Mouse (Mus musculus): Measurements from ENCODE around the gene Rad51d. TPM values are rescaled to one million over a fixed set of nuclear protein-coding genes. Genes with fewer than 3 reads are reported as not detected.
A peak's percentile ranks its signal among the peaks of the same experiment; 100 is the strongest.
"Not testable (repeated sequence)": the region's sequence is repeated elsewhere in the genome, so short reads cannot be mapped to it uniquely, and the experiment has no call there.

The Rad51d gene
- polyA plus RNA-seq, 1 experiment from 2014 or later: 10.9 TPM

GRCm38 (mm10) chr11:82833929-82834328, 56.5 kb downstream of the Rad51d start:
- Histone ChIP-seq H3K27me3 (no peaks in the 10 kb centered on the region), H3K27ac (no peak overlapping the region), H3K4me2 (no peak overlapping the region), H3K9ac (no peak overlapping the region), H3K9me3 (replicated peaks) (no peaks in the 10 kb centered on the region), H3K4me1 (peaks cover 53% of the 10 kb centered on the region), H3K4me3 (no peak overlapping the region), H3K36me3 (ENCODE audit: poor library complexity, severe bottlenecking) (no peaks in the 10 kb centered on the region)
- ATAC-seq: no peak
- WGBS: 96% methylated on average over 8 of the region's 8 CpGs

DNA sequence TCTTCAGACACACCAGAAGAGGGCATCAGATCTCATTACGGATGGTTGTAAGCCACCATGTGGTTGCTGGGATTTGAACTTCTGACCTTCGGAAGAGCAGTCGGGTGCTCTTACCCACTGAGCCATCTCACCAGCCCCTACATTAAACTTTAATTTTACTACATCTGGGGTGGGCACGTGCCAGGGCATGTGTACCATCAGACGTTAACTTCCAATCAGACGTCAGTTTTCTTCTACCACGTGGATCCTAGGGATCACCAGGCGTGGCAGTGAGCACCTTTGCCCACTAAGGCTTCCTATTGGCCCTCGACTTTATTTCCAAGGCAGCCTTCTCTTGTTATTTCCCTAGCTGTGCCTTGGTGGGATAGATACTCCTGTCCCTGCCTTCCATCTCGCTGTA, 58.0 kb downstream of the Rad51d start:
- not testable (repeated sequence) for H3K4me2 ChIP-seq; H3K27me3 ChIP-seq; ATAC-seq; H3K4me3 ChIP-seq; H3K36me3 ChIP-seq (ENCODE audit: poor library complexity, severe bottlenecking); H3K9me3 ChIP-seq (replicated peaks); H3K9ac ChIP-seq; H3K27ac ChIP-seq
- peaks cover 38% of the 10 kb centered on the region for H3K4me1 ChIP-seq
- 83% methylated on average over 10 of the region's 10 CpGs for WGBS

DNA sequence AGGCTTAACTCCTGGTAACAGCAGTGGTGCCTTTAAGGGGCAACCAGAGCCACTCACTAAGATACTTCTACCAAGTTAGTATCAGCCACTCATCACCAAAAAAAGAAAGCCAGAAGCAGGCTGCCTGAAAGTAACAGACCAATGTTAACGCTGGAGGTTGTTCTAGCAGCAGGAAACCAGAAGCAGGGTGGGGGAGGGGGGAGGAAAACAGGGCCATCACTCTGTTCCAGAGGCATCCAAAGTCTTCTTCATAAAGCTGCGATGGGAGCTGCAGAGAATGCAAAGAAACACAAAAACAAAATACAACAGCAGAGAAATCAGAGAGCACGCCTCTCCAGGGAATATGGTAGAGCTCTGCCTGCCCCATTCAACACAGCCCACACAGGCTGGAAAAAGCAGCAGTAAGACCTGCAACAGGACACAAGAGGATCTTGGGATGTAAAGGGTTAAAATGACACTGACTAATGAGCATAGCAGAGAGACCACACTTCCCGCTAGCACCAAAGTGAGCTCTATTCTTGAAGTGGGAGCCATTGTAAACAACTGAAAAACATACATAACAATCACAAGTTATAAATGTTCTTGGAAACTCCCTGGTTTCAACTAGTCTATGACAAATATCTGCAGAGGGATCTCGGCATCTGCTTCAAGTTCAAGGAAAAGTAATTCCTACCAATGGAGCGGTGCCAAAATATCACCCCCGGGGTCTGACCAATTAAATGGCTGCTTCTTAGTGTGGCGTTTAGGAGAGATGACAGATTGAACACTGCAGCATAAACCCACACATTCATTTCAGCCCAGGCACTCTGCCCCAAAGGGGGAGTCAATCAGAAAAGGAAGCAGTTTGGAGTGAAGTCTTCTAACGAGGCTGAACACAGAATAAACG, 59.2 kb downstream of the Rad51d start:
- Histone ChIP-seq H3K4me1 (peaks cover 33% of the 10 kb centered on the region), H3K9ac (peak overlapping the region; percentile 22), H3K4me3 (peak overlapping the region; percentile 1; the same call in 1 of the 2 replicates), H3K9me3 (replicated peaks) (no peaks in the 10 kb centered on the region), H3K27me3 (no peaks in the 10 kb centered on the region), H3K27ac (peak overlapping the region; percentile 48), H3K36me3 (ENCODE audit: poor library complexity, severe bottlenecking) (no peaks in the 10 kb centered on the region), H3K4me2 (peak overlapping the region; percentile 46)
- 11% methylated on average over 10 of the region's 10 CpGs for WGBS
- 0 out of 2 replicates have a peak, but pooled peaks have one; percentile 65 for ATAC-seq

DNA sequence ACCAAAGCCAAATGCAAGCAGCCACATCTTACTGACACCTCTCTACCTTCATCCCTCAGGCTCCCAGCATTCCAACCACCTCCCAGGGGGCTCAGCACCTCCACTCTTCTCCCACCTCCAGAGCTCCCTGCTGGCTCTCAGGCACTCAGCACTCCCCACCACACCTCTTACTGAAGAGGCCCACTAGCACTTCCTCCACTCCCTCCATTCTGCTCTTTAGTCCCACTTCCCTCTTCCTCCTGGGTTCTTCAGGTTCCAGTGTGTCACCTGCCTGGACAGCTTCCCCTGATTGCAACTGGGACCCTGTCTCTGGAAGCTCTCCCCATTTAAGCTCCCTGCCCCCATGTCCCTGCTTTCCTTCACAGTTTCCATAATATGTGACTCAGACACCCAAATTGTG, 63.6 kb downstream of the Rad51d start:
- no peak overlapping the region for H3K27ac ChIP-seq
- H3K4me1 ChIP-seq: peaks cover 28% of the 10 kb centered on the region
- no peak for ATAC-seq
- no peak overlapping the region for H3K9ac ChIP-seq
- no peak overlapping the region for H3K4me3 ChIP-seq
- no peaks in the 10 kb centered on the region for H3K36me3 ChIP-seq (ENCODE audit: poor library complexity, severe bottlenecking)
- no peaks in the 10 kb centered on the region for H3K9me3 ChIP-seq (replicated peaks)
- H3K27me3 ChIP-seq: no peaks in the 10 kb centered on the region
- no peak overlapping the region for H3K4me2 ChIP-seq

Other genes with a start within 250 kb of the Rad51d start
- 0.18 and 0.42 TPM in 2 replicates for gene Cct6b, start 126.3 kb downstream of the Rad51d start, polyA plus RNA-seq (2015; fragmentation: Nextera tagmentation; extraction: Ambion mirVana)
- gene Zfp830, start 126.3 kb downstream of the Rad51d start, polyA plus RNA-seq (2015; fragmentation: Nextera tagmentation; extraction: Ambion mirVana): 34.8 and 38.1 TPM in 2 replicates
- gene Lig3, start 109.5 kb downstream of the Rad51d start, polyA plus RNA-seq (2015; fragmentation: Nextera tagmentation; extraction: Ambion mirVana): 31.4 and 35.9 TPM in 2 replicates
- gene Rffl, start 19.4 kb downstream of the Rad51d start, polyA plus RNA-seq (2015; fragmentation: Nextera tagmentation; extraction: Ambion mirVana): 14.4 and 15.1 TPM in 2 replicates
- 0.22 and 0.42 TPM in 2 replicates for gene Fndc8, start 1.5 kb upstream of the Rad51d start, polyA plus RNA-seq (2015; fragmentation: Nextera tagmentation; extraction: Ambion mirVana)
- gene Nle1, start 17.8 kb upstream of the Rad51d start, polyA plus RNA-seq (2015; fragmentation: Nextera tagmentation; extraction: Ambion mirVana): 28.1 and 35.9 TPM in 2 replicates
- gene Unc45b, start 19.9 kb upstream of the Rad51d start, polyA plus RNA-seq (2015; fragmentation: Nextera tagmentation; extraction: Ambion mirVana): 0.25 and 0.40 TPM in 2 replicates
- gene Slfn5, start 60.7 kb upstream of the Rad51d start, polyA plus RNA-seq (2015; fragmentation: Nextera tagmentation; extraction: Ambion mirVana): 0.18 and 0.30 TPM in 2 replicates
- gene Slfn9, start 101.2 kb upstream of the Rad51d start, polyA plus RNA-seq (2015; fragmentation: Nextera tagmentation; extraction: Ambion mirVana): 9.3 and 10.2 TPM in 2 replicates
- gene Slfn8, start 130.2 kb upstream of the Rad51d start, polyA plus RNA-seq (2015; fragmentation: Nextera tagmentation; extraction: Ambion mirVana): 0.09 and 0.17 TPM in 2 replicates
- gene Slfn2, start 174.5 kb upstream of the Rad51d start, polyA plus RNA-seq (2015; fragmentation: Nextera tagmentation; extraction: Ambion mirVana): 0.28 and 0.61 TPM in 2 replicates
- not detected in 2 replicates for gene Slfn1, start 226.2 kb upstream of the Rad51d start, polyA plus RNA-seq (2015; fragmentation: Nextera tagmentation; extraction: Ambion mirVana)